Mouse (Mus musculus) kidney, adult 2 months (tissue): ENCODE measurements around the gene Diaph3.

Experiments
- CTCF ChIP-seq: fragments of 200-500 bp; conservative IDR thresholded peaks from 2 replicates; pipeline ENCODE4 v1.5.1; 2011; ENCODE audit warnings: low read depth, mild to moderate bottlenecking, control low read depth, low read length, moderate library complexity, mixed read lengths; ENCODE audit not compliant: insufficient read depth, insufficient read length
- POLR2A ChIP-seq: fragments of 200-500 bp; IDR thresholded peaks from one replicate; pipeline ENCODE4 v1.6.1; 2011; ENCODE audit warnings: low read depth, low read length, control low read depth

GRCm38 (mm10) chr14:87099380-87100088 lies 41.5 kb downstream of the Diaph3 start:
- TF ChIP-seq CTCF, result no peak
- no peak for TF ChIP-seq POLR2A
